Mouse (Mus musculus): ENCODE data around the gene Tspan5. TPM values are rescaled to one million over a fixed set of nuclear protein-coding genes. Genes with fewer than 3 reads are reported as not detected.

The Tspan5 gene
- polyA plus RNA-seq, 1 experiment from 2014 or later, result 11.5 TPM

DNA sequence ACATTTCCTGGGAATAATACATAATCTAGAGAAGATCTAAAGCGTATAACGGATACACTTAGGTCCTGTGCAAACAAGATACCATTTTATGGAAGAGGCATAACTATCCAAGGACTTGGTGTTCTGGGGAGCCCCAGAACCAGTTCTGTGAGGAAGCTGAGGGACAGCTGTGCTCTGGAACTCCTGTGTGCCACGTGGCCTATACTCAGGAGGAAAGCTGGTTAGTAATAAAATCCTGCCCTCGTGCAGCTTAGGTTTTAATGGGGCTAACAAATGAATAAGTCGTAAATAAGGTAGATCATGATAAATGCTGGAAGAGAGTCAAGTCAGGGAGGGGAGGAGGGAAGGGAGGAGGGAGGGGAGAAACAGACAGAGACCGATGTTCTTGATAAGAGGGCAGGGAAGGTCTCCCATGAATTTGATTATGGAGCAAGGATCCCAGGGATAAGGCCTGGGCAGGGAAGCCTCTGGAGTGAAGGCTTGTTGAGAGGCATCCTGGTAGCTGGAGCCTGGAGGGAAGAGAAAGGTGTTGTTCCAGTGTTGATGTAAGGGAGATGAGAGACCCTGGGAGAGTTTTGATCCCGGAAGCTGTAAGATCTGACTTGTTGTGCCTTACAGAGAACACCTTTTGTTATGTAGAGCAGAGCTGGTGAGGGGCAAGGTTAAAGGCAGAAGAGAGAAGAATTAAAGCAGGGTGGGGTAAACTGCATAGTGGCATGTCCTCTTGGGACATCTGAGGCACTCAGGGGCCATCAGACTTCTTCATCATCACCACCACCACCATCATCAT is 34.1 kb downstream of the Tspan5 start:
- no peaks in the 10 kb centered on the region for H3K9me3 ChIP-seq (ENCODE audit: control insufficient read depth, low read length)

DNA sequence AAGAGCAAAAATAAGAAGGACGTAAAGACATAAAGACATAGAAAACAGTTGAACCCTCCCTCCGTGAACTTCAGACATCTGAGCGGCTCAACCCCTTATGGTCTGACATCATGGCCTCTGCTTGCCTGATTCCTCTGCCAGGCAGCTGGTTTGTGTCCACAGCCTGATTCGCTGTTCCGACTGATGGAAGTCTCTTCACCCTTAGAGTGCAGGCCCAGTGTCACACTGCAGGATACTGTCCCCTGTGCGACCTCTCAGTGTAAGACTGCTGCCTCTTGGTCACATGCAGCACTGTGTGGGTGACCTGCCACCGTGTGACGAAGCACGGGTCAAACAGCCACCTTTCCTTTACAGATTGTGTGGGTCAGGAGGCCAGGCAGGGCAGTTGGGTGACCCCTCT is 39.5 kb downstream of the Tspan5 start:
- Histone ChIP-seq H3K27me3 (replicated peaks; ENCODE audit: control insufficient read depth, insufficient read depth, low read length) (no peaks in the 10 kb centered on the region), H3K4me1 (ENCODE audit: control insufficient read depth, insufficient read depth, low read length) (peaks cover 18% of the 10 kb centered on the region), H3K27ac (ENCODE audit: low read length) (no peak overlapping the region), H3K4me3 (ENCODE audit: low read length) (no peak overlapping the region), H3K4me2 (ENCODE audit: low read depth, low read length) (no peak overlapping the region), H3K36me3 (ENCODE audit: control insufficient read depth, insufficient read depth, low read length) (no peaks in the 10 kb centered on the region), H3K9ac (ENCODE audit: low read depth, low read length) (no peak overlapping the region), H3K9me3 (ENCODE audit: control insufficient read depth, low read length) (no peaks in the 10 kb centered on the region)
- WGBS, result 68% methylated on average over 9 of the region's 9 CpGs
- peak; percentile 43; the same call in 1 of the 2 replicates for ATAC-seq

More for the DNA sequence above, 34.1 kb downstream of the Tspan5 start:
- H3K4me2 ChIP-seq (ENCODE audit: low read depth, low read length), result no peak overlapping the region
- no peak overlapping the region for H3K4me3 ChIP-seq (ENCODE audit: low read length)
- H3K36me3 ChIP-seq (ENCODE audit: control insufficient read depth, insufficient read depth, low read length), result no peaks in the 10 kb centered on the region
- ATAC-seq, result no peak
- peaks cover 14% of the 10 kb centered on the region; the same call in 1 of the 2 replicates for H3K4me1 ChIP-seq (ENCODE audit: control insufficient read depth, insufficient read depth, low read length)
- 54% methylated on average over 7 of the region's 7 CpGs for WGBS
- H3K27me3 ChIP-seq (replicated peaks; ENCODE audit: control insufficient read depth, insufficient read depth, low read length), result no peaks in the 10 kb centered on the region
- H3K9ac ChIP-seq (ENCODE audit: low read depth, low read length), result no peak overlapping the region
- no peak overlapping the region for H3K27ac ChIP-seq (ENCODE audit: low read length)

DNA sequence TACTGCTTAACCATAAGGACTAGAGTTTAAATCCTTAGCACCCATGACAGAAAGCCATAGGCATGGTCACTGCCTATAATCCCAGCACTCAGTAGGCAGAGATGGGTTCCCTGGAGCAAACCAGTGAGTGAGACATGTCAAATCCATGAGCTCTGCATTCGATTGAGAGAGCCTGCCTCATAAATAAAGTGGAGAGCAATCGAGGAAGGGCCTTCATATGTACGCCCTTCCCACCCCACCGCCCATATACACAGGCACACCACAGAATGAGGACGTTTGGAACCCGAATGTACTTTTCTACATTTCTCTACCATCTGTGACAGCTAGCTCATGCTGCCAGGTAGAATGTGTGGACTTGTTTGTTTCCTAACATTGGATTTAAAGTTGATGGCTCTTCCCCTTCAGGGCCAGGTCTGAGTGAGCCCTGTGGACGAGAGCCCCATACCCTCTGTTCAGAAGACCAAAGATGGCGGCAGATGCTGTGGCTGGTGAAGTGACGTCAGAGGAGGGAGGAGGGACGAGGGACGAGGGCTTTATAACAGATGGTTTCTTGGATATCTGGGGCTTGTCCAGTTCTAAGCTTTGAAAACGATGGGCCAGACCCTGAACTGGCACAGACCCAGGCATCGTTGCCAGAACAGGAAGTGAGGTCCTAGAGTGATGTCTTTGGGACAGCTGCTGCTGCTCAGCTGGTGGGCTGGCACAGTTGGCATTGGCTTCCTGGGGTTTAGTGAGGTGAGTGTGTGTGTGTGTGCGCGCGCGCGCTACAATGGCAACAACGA is 42.1 kb downstream of the Tspan5 start:
- no peak overlapping the region for H3K27ac ChIP-seq (ENCODE audit: low read length)
- H3K9me3 ChIP-seq (ENCODE audit: control insufficient read depth, low read length), result no peaks in the 10 kb centered on the region
- WGBS, result 79% methylated on average over 19 of the region's 19 CpGs
- no peak overlapping the region for H3K4me2 ChIP-seq (ENCODE audit: low read depth, low read length)
- no peaks in the 10 kb centered on the region for H3K36me3 ChIP-seq (ENCODE audit: control insufficient read depth, insufficient read depth, low read length)
- H3K4me1 ChIP-seq (ENCODE audit: control insufficient read depth, insufficient read depth, low read length), result peaks cover 18% of the 10 kb centered on the region
- no peak for ATAC-seq
- no peaks in the 10 kb centered on the region for H3K27me3 ChIP-seq (replicated peaks; ENCODE audit: control insufficient read depth, insufficient read depth, low read length)
- no peak overlapping the region for H3K9ac ChIP-seq (ENCODE audit: low read depth, low read length)
- no peak overlapping the region for H3K4me3 ChIP-seq (ENCODE audit: low read length)

DNA sequence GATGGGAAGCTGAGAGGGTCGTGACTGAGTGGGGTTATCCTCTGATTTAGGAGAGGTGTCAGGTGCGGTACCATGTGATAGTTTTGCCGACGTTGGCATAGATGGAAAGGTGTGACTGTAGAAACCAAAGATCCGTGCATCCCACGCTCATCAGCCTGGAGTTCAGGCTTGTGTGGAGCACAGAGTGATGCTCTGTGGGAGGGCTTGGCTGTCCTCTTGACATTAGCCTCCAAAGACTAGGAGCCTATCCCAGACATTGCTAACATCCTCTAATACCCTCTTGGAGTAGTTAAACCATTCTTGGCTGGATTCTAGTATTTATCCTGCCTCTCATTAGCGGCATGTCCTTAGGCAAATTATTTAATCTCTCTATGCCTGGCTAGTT is 42.6 kb downstream of the Tspan5 start:
- H3K9ac ChIP-seq (ENCODE audit: low read depth, low read length), result no peak overlapping the region
- no peaks in the 10 kb centered on the region for H3K36me3 ChIP-seq (ENCODE audit: control insufficient read depth, insufficient read depth, low read length)
- 89% methylated on average over 7 of the region's 7 CpGs for WGBS
- H3K4me2 ChIP-seq (ENCODE audit: low read depth, low read length), result no peak overlapping the region
- peaks cover 13% of the 10 kb centered on the region for H3K4me1 ChIP-seq (ENCODE audit: control insufficient read depth, insufficient read depth, low read length)
- H3K27ac ChIP-seq (ENCODE audit: low read length), result no peak overlapping the region
- H3K27me3 ChIP-seq (replicated peaks; ENCODE audit: control insufficient read depth, insufficient read depth, low read length), result no peaks in the 10 kb centered on the region
- no peak overlapping the region for H3K4me3 ChIP-seq (ENCODE audit: low read length)
- ATAC-seq, result no peak
- no peaks in the 10 kb centered on the region for H3K9me3 ChIP-seq (ENCODE audit: control insufficient read depth, low read length)

DNA sequence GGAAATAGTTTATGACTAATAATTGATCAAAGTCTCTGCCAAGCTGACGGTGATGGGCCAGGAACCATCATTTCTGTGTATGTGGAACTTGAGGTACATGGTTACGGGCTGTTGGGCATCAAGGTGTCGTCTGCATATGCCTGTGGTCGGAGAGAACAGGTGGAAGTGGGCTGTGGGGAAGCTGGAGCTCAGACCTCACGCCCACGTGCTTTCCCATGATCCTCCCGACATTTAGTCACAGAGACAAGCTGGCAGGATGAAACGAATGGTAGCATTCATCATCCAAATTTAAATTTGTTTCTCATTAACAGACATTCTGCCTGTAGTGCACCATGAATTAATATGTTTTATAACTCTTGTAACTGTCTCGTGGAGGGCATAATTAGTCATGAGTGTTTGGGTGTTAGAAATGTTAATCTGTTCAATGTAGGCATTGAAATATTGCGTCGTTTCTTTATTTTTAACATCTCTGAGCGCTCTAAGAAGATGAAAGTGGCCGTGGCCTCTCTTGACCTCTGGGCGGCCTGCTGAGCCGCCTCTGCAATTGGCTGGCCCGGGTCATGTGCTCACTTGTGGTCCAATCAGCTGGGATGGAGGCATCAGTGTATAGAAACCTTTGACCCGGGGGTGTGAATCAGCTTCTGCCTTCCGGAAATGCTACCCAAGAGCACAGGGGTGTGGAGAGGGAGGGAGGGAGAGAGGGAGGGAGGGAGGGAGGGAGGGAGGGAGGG is 45.9 kb downstream of the Tspan5 start:
- no peaks in the 10 kb centered on the region for H3K9me3 ChIP-seq (ENCODE audit: control insufficient read depth, low read length)
- no peak overlapping the region for H3K9ac ChIP-seq (ENCODE audit: low read depth, low read length)
- no peak overlapping the region for H3K4me2 ChIP-seq (ENCODE audit: low read depth, low read length)
- ATAC-seq, result no peak
- H3K36me3 ChIP-seq (ENCODE audit: control insufficient read depth, insufficient read depth, low read length), result no peaks in the 10 kb centered on the region
- no peaks in the 10 kb centered on the region for H3K27me3 ChIP-seq (replicated peaks; ENCODE audit: control insufficient read depth, insufficient read depth, low read length)
- no peak overlapping the region for H3K27ac ChIP-seq (ENCODE audit: low read length)
- peaks cover 4% of the 10 kb centered on the region; the same call in 1 of the 2 replicates for H3K4me1 ChIP-seq (ENCODE audit: control insufficient read depth, insufficient read depth, low read length)
- H3K4me3 ChIP-seq (ENCODE audit: low read length), result no peak overlapping the region
- WGBS, result 87% methylated on average over 18 of the region's 18 CpGs

DNA sequence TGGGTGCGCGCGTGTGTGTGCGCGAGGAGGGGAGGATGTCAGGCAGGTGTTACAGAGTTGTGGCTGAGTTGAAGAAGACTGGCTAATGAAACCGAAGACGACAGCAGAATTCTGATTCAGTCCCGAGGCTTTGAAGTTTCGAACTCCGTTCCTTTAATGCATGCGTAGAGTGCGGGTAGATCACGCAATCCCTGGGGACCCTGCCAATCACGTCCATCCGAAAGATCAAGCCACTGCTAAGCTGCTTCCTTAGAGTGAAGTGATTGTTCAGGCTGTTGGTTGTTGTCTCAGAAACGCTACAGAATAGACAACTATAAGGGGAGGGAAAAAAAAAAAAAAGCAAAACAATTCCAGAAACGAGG is 46.5 kb downstream of the Tspan5 start:
- no peak overlapping the region for H3K4me3 ChIP-seq (ENCODE audit: low read length)

DNA sequence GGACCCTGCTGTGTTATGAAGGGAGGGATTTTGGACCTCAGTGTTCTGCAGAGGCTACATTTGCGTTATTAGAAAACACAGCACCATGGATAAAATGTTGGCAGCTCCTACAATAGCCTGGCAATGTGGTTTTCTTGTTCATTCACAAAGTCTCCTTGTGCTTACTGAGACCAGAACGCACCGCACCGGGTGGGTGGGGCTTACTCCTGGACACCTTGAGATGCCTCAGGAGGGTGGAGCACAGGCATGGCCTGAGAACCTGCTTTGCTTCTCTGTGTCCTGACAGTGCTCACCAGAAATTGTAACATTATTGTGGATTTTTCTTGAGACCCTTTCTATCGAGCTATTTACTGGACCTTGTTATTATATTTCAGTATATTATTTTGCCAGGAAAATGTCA is 47.3 kb downstream of the Tspan5 start:
- H3K4me3 ChIP-seq (ENCODE audit: low read length), result no peak overlapping the region
- 84% methylated on average over 5 of the region's 5 CpGs for WGBS
- no peak overlapping the region for H3K4me2 ChIP-seq (ENCODE audit: low read depth, low read length)
- no peak overlapping the region for H3K9ac ChIP-seq (ENCODE audit: low read depth, low read length)
- H3K27me3 ChIP-seq (replicated peaks; ENCODE audit: control insufficient read depth, insufficient read depth, low read length), result no peaks in the 10 kb centered on the region
- H3K4me1 ChIP-seq (ENCODE audit: control insufficient read depth, insufficient read depth, low read length), result no peaks in the 10 kb centered on the region
- no peaks in the 10 kb centered on the region for H3K9me3 ChIP-seq (ENCODE audit: control insufficient read depth, low read length)
- H3K27ac ChIP-seq (ENCODE audit: low read length), result no peak overlapping the region
- H3K36me3 ChIP-seq (ENCODE audit: control insufficient read depth, insufficient read depth, low read length), result no peaks in the 10 kb centered on the region
- no peak for ATAC-seq

More for the DNA sequence above, 46.5 kb downstream of the Tspan5 start:
- Histone ChIP-seq H3K9ac (ENCODE audit: low read depth, low read length) (no peak overlapping the region), H3K27me3 (replicated peaks; ENCODE audit: control insufficient read depth, insufficient read depth, low read length) (no peaks in the 10 kb centered on the region), H3K9me3 (ENCODE audit: control insufficient read depth, low read length) (no peaks in the 10 kb centered on the region), H3K27ac (ENCODE audit: low read length) (no peak overlapping the region), H3K36me3 (ENCODE audit: control insufficient read depth, insufficient read depth, low read length) (no peaks in the 10 kb centered on the region), H3K4me2 (ENCODE audit: low read depth, low read length) (no peak overlapping the region), H3K4me1 (ENCODE audit: control insufficient read depth, insufficient read depth, low read length) (no peaks in the 10 kb centered on the region)
- ATAC-seq, result no peak
- 90% methylated on average over 17 of the region's 17 CpGs for WGBS

DNA sequence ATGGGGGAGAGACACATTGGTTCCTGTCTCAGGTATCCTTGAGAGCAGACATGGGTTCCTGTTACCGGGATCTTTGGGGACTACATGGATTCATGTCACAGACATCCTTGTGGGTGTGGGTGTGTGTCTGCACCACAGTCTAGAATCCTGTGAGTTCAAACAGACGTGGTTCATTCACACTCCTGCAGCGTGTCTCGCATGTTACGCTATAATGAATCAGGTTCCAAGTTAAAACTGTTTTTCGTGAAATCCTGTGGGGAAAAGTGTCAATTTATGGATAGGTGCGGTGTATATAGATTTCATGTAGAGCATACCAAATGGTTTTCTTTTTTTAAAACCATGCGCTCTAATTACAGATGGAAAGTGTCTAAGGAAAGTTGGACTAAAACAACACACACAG is 52.5 kb downstream of the Tspan5 start:
- H3K36me3 ChIP-seq (ENCODE audit: control insufficient read depth, insufficient read depth, low read length), result no peaks in the 10 kb centered on the region
- 93% methylated on average over 8 of the region's 8 CpGs for WGBS
- no peaks in the 10 kb centered on the region for H3K9me3 ChIP-seq (ENCODE audit: control insufficient read depth, low read length)
- H3K27me3 ChIP-seq (replicated peaks; ENCODE audit: control insufficient read depth, insufficient read depth, low read length), result no peaks in the 10 kb centered on the region
- H3K9ac ChIP-seq (ENCODE audit: low read depth, low read length), result no peak overlapping the region
- H3K4me2 ChIP-seq (ENCODE audit: low read depth, low read length), result no peak overlapping the region
- H3K4me1 ChIP-seq (ENCODE audit: control insufficient read depth, insufficient read depth, low read length), result no peaks in the 10 kb centered on the region
- no peak for ATAC-seq
- H3K27ac ChIP-seq (ENCODE audit: low read length), result no peak overlapping the region
- H3K4me3 ChIP-seq (ENCODE audit: low read length), result no peak overlapping the region

DNA sequence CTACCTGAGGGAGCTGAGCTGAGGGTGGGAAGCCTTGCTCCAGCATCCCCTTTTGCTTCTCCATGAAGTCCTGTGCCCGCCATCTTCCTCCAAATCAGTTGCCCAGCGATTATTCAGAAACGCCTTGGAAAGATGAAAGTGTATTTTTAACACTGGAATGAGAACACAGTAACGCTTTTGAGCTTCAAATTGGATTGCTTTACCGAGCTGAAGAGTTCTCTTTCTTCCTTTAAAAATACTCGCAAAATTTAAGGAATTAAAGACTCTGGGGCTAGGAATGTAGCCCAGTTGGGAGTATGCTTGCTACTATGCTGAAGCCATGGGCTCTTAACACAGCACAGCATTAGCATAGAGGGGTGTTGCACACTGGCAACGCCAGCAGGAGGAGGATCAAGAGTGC is 54.0 kb downstream of the Tspan5 start:
- no peak overlapping the region for H3K4me3 ChIP-seq (ENCODE audit: low read length)
- H3K36me3 ChIP-seq (ENCODE audit: control insufficient read depth, insufficient read depth, low read length), result no peaks in the 10 kb centered on the region
- ATAC-seq, result no peak
- no peaks in the 10 kb centered on the region for H3K27me3 ChIP-seq (replicated peaks; ENCODE audit: control insufficient read depth, insufficient read depth, low read length)
- H3K9ac ChIP-seq (ENCODE audit: low read depth, low read length), result no peak overlapping the region
- H3K9me3 ChIP-seq (ENCODE audit: control insufficient read depth, low read length), result no peaks in the 10 kb centered on the region
- 91% methylated on average over 7 of the region's 7 CpGs for WGBS
- H3K27ac ChIP-seq (ENCODE audit: low read length), result no peak overlapping the region
- no peak overlapping the region for H3K4me2 ChIP-seq (ENCODE audit: low read depth, low read length)
- no peaks in the 10 kb centered on the region for H3K4me1 ChIP-seq (ENCODE audit: control insufficient read depth, insufficient read depth, low read length)
